Mouse (Mus musculus): ENCODE results near the gene Prdx1. TPM values are rescaled to one million over a fixed set of nuclear protein-coding genes. Genes with fewer than 3 reads are reported as not detected.
"Not testable (repeated sequence)": the region's sequence is repeated elsewhere in the genome, so short reads cannot be mapped to it uniquely, and the experiment has no call there.

Gene Prdx1
- polyA plus RNA-seq, 1 experiment from 2014 or later = 1,118 TPM

GRCm38 (mm10) chr4:116676027-116676426 lies 9.3 kb upstream of the Prdx1 start:
- no peak for DNase-seq (ENCODE audit: low spot score)

- no peak for DNase-seq (ENCODE audit: low spot score)
These were observed 7.5 kb upstream of the Prdx1 start for GRCm38 (mm10) chr4:116677808-116678207.

GRCm38 (mm10) chr4:116679141-116679540 lies 6.2 kb upstream of the Prdx1 start:
- DNase-seq (ENCODE audit: low spot score) = no peak

- DNase-seq (ENCODE audit: low spot score) = not testable (repeated sequence)
These were observed 4.8 kb upstream of the Prdx1 start for GRCm38 (mm10) chr4:116680521-116680920.

- no peak for DNase-seq (ENCODE audit: low spot score)
These were observed 1.4 kb upstream of the Prdx1 start for GRCm38 (mm10) chr4:116683957-116684356.

- DNase-seq (ENCODE audit: low spot score) = no peak
These were observed 679 bp upstream of the Prdx1 start for GRCm38 (mm10) chr4:116684665-116685064.

- DNase-seq (ENCODE audit: low spot score) = no peak
These were observed 1.7 kb downstream of the Prdx1 start for GRCm38 (mm10) chr4:116687041-116687440.

GRCm38 (mm10) chr4:116689309-116689876 lies 4.0 kb downstream of the Prdx1 start:
- no peak for DNase-seq (ENCODE audit: low spot score)

GRCm38 (mm10) chr4:116692146-116692545 lies 6.8 kb downstream of the Prdx1 start:
- no peak for DNase-seq (ENCODE audit: low spot score)

- DNase-seq (ENCODE audit: low spot score) = no peak
These were observed 8.4 kb downstream of the Prdx1 start for GRCm38 (mm10) chr4:116693785-116694184.

- DNase-seq (ENCODE audit: low spot score) = no peak
These were observed 13.5 kb downstream of the Prdx1 start for GRCm38 (mm10) chr4:116698693-116699342.

GRCm38 (mm10) chr4:116700964-116701363 lies 15.6 kb downstream of the Prdx1 start:
- no peak for DNase-seq (ENCODE audit: low spot score)

GRCm38 (mm10) chr4:116703804-116704203 lies 18.5 kb downstream of the Prdx1 start:
- peak; percentile 76 for DNase-seq (ENCODE audit: low spot score)

- no peak for DNase-seq (ENCODE audit: low spot score)
These were observed 22.3 kb downstream of the Prdx1 start for GRCm38 (mm10) chr4:116707666-116708065.

- DNase-seq (ENCODE audit: low spot score) = peak; percentile 96
These were observed 22.9 kb downstream of the Prdx1 start, which contains the start of the genes Mmachc and Ccdc163 for GRCm38 (mm10) chr4:116708201-116708764. Mmachc (minus strand) TSS chr4:116708406. Ccdc163 (plus strand) TSS chr4:116708509.

- DNase-seq (ENCODE audit: low spot score) = no peak
These were observed 23.5 kb downstream of the Prdx1 start for GRCm38 (mm10) chr4:116708791-116709390.

GRCm38 (mm10) chr4:116710154-116710553 lies 24.8 kb downstream of the Prdx1 start:
- DNase-seq (ENCODE audit: low spot score) = no peak

GRCm38 (mm10) chr4:116712536-116712935 lies 27.2 kb downstream of the Prdx1 start:
- DNase-seq (ENCODE audit: low spot score) = no peak

- DNase-seq (ENCODE audit: low spot score) = peak; percentile 83
These were observed 34.1 kb downstream of the Prdx1 start for GRCm38 (mm10) chr4:116719396-116719795.

- DNase-seq (ENCODE audit: low spot score) = peak; percentile 98
These were observed 35.2 kb downstream of the Prdx1 start, which contains the start of gene Tesk2 for GRCm38 (mm10) chr4:116720343-116721097. Tesk2 (plus strand) TSS chr4:116720948.

GRCm38 (mm10) chr4:116721098-116721628 lies 35.8 kb downstream of the Prdx1 start:
- no peak for DNase-seq (ENCODE audit: low spot score)
